Mouse (Mus musculus) bone marrow macrophage, adult 2 months (primary cell): ENCODE data around the gene Abcc4. TPM values are rescaled to one million over a fixed set of nuclear protein-coding genes. Genes with fewer than 3 reads are reported as not detected.
A peak's percentile ranks its signal among the peaks of the same experiment; 100 is the strongest.

Experiments used
- H3K27ac ChIP-seq: 2 replicates; pipeline ENCODE4 v1.5.1; 2012; ENCODE audit warnings: low read depth, low read length; ENCODE audit not compliant: insufficient read depth
- H3K4me1 ChIP-seq: 2 replicates; pipeline ENCODE4 v1.6.1; 2012; ENCODE audit warnings: low read length; ENCODE audit not compliant: control insufficient read depth, insufficient read depth
- H3K4me3 ChIP-seq: 2 replicates; pipeline ENCODE4 v1.5.1; 2012; ENCODE audit warnings: mild to moderate bottlenecking, low read length, moderate library complexity; ENCODE audit not compliant: insufficient read depth
- CTCF ChIP-seq: IDR thresholded peaks from 2 replicates; pipeline ENCODE4 v1.5.1; 2012; ENCODE audit warnings: low read depth, mild to moderate bottlenecking, low read length, moderate library complexity
- POLR2A ChIP-seq: IDR thresholded peaks from 2 replicates; pipeline ENCODE4 v1.6.1; 2012; ENCODE audit warnings: mild to moderate bottlenecking, low read depth, low read length, borderline replicate concordance
- polyA plus RNA-seq: library from polyadenylated mRNA; stranded (reverse); fragments of >200 nt; gene quantifications from 2 replicates; pipeline ENCODE4 v1.2.4, GENCODE M21; 2012; ENCODE audit not compliant: missing spikeins, insufficient read depth, insufficient read length

The Abcc4 gene
- polyA plus RNA-seq, 1 experiment, result 8.6 TPM

- H3K4me1 ChIP-seq, result peaks cover 21% of the 10 kb centered on the region
- no peak overlapping the region for H3K4me3 ChIP-seq
- TF ChIP-seq CTCF (no peak), POLR2A (no peak)
- no peak overlapping the region for H3K27ac ChIP-seq
Measured at GRCm38 (mm10) chr14:118699508-118699907, 6.5 kb downstream of the Abcc4 start.

GRCm38 (mm10) chr14:118696556-118697289 is 9.3 kb downstream of the Abcc4 start:
- Histone ChIP-seq H3K4me3 (no peak overlapping the region), H3K27ac (no peak overlapping the region), H3K4me1 (peaks cover 30% of the 10 kb centered on the region)
- no peak for TF ChIP-seq CTCF
- no peak for TF ChIP-seq POLR2A

- peaks cover 35% of the 10 kb centered on the region for H3K4me1 ChIP-seq
- TF ChIP-seq CTCF, result no peak
- no peak for TF ChIP-seq POLR2A
- H3K4me3 ChIP-seq, result no peak overlapping the region
- H3K27ac ChIP-seq, result no peak overlapping the region
Measured at GRCm38 (mm10) chr14:118695866-118696265, 10.2 kb downstream of the Abcc4 start.

DNA sequence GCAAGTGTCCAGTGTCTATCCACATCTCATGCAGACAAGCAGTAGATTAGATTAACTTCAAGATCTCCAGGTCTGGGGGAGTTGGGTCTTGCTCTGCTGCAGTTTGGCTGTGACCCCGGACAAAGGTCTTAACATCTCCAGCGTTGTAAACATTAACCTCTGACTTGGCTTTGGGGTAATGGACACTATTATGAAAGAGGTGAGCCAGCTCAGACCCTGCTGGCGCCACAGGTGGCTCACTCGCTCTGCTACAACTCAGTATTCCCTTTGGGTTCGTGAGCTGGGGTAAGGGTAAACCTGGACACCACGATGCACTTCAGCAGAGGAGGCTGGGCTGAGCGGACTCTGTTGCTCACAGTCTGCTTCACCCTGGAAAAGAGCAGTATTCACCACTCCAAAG is 11.7 kb downstream of the Abcc4 start:
- no peak overlapping the region for H3K4me3 ChIP-seq
- peaks cover 34% of the 10 kb centered on the region for H3K4me1 ChIP-seq
- H3K27ac ChIP-seq, result no peak overlapping the region

GRCm38 (mm10) chr14:118691910-118692309 is 14.1 kb downstream of the Abcc4 start:
- Histone ChIP-seq H3K27ac (no peak overlapping the region), H3K4me1 (peaks cover 37% of the 10 kb centered on the region), H3K4me3 (no peak overlapping the region)
- TF ChIP-seq POLR2A (no peak), CTCF (no peak)

More for the DNA sequence above, 11.7 kb downstream of the Abcc4 start:
- TF ChIP-seq POLR2A (no peak), CTCF (no peak)

DNA sequence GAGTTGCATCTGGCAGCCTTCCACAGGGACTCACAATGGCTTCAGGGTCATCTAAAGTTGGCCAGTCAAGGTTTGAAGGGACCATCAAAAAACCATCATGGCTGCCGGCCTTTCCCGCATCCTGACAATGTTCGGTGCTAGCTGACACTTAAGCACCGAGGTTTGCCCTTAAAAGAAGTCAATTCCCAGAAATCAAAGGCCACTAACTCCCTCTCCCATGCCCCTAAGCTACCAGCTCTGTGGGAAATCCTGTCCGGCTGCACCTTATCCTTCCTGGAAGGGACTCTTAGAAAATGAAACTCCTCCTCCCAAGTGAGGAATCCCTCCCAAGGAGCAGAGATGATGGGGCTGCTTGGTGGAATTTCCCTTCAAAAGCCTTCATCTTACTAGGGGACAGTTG is 14.6 kb downstream of the Abcc4 start:
- peak overlapping the region; percentile 48 for H3K27ac ChIP-seq
- H3K4me1 ChIP-seq, result peaks cover 37% of the 10 kb centered on the region
- no peak for TF ChIP-seq CTCF
- no peak for TF ChIP-seq POLR2A
- no peak overlapping the region for H3K4me3 ChIP-seq

GRCm38 (mm10) chr14:118690921-118691320 is 15.1 kb downstream of the Abcc4 start:
- Histone ChIP-seq H3K27ac (peak overlapping the region; percentile 48), H3K4me3 (no peak overlapping the region), H3K4me1 (peaks cover 37% of the 10 kb centered on the region)
- TF ChIP-seq CTCF, result no peak
- TF ChIP-seq POLR2A, result no peak

GRCm38 (mm10) chr14:118690336-118690735 is 15.7 kb downstream of the Abcc4 start:
- Histone ChIP-seq H3K4me3 (no peak overlapping the region), H3K27ac (peak overlapping the region; percentile 37), H3K4me1 (peaks cover 31% of the 10 kb centered on the region)
- no peak for TF ChIP-seq POLR2A
- no peak for TF ChIP-seq CTCF

GRCm38 (mm10) chr14:118688643-118689042 is 17.4 kb downstream of the Abcc4 start:
- H3K4me3 ChIP-seq, result no peak overlapping the region
- H3K27ac ChIP-seq, result no peak overlapping the region
- H3K4me1 ChIP-seq, result peaks cover 31% of the 10 kb centered on the region
- TF ChIP-seq POLR2A (no peak), CTCF (no peak)

GRCm38 (mm10) chr14:118686861-118687260 is 19.2 kb downstream of the Abcc4 start:
- Histone ChIP-seq H3K27ac (no peak overlapping the region), H3K4me1 (peaks cover 30% of the 10 kb centered on the region), H3K4me3 (no peak overlapping the region)
- TF ChIP-seq POLR2A (no peak), CTCF (no peak)
